In the genomic region with DNA sequence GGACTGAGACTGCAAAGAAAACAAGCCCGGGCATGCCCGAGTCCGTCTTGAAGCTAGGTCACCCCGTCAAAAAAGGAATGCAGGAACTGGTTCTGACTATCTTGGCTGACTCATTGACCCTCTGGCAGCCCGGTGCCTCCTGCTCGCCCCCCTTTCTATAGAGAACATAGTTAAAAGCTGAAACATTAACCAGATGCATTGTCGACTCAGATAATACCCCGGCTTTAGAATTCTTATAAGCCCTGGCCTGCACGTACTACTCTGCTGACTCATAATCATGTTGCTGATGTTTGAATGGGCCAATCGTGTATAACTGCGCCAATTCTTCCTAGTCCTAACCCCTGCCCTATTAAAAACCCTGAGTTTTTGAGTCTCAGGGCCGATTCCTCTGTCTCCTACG, we compare ENCODE assay signal across 15 mouse cellular contexts. TPM values are rescaled to one million over a fixed set of nuclear protein-coding genes. Genes with fewer than 3 reads are reported as not detected.
DNase-seq lines count a peak whose midpoint lies in the region; ATAC-seq and TF ChIP-seq lines count a peak whose summit lies in the region.
"Not testable (repeated sequence)": the region's sequence is repeated elsewhere in the genome, so short reads cannot be mapped to it uniquely, and the experiment has no call there.
"Had no signal": no experiment of that assay in that cellular context is flagged by ENCODE, and none has a peak within 500 bp of the region (broad histone marks: within the 10 kb centered on the region; RNA-seq: fewer than 3 reads in every experiment).

No protein-coding gene starts in this region.

- H3K4me1 ChIP-seq in ES-Bruce4 (ENCODE audit: control insufficient read depth, insufficient read depth, low read length); heart, embryonic 12.5 days (replicated peaks); heart, embryonic 16.5 days (ENCODE audit: control insufficient read depth, insufficient read depth, low read length); intestine, embryonic 15.5 days (replicated peaks); stomach, embryonic 16.5 days (ENCODE audit: control insufficient read depth, insufficient read depth, low read length): not testable (repeated sequence)

- H3K27ac ChIP-seq in ES-Bruce4 (ENCODE audit: insufficient read depth, low read length): peak overlapping the region; percentile 53
- H3K27ac ChIP-seq in heart, embryonic 12.5 days (ENCODE audit: poor library complexity, severe bottlenecking); intestine, embryonic 15.5 days: not testable (repeated sequence)
- H3K27ac ChIP-seq in heart, embryonic 16.5 days (ENCODE audit: low read length): peak overlapping the region; percentile 77
- H3K27ac ChIP-seq in stomach, embryonic 16.5 days (ENCODE audit: low read length): peak overlapping the region; percentile 88

- H3K4me2 ChIP-seq in heart, embryonic 12.5 days; intestine, embryonic 15.5 days (replicated peaks); stomach, embryonic 16.5 days (ENCODE audit: low read depth, low read length): not testable (repeated sequence)
- H3K4me2 ChIP-seq in heart, embryonic 16.5 days (ENCODE audit: low read depth, low read length): peak overlapping the region; percentile 33

- 34% methylated on average over 13 of the region's 13 CpGs for WGBS in heart, embryonic 12.5 days
- 30% methylated on average over 13 of the region's 13 CpGs for WGBS in heart, embryonic 16.5 days
- 55% methylated on average over 13 of the region's 13 CpGs for WGBS in intestine, embryonic 15.5 days
- 54% methylated on average over 13 of the region's 13 CpGs for WGBS in stomach, embryonic 16.5 days

- TF ChIP-seq POLR2A in ES-Bruce4 (IDR thresholded peaks at IDR 0.05; ENCODE audit: insufficient read depth, low read length): not testable (repeated sequence)

- not testable (repeated sequence) for H3K4me3 ChIP-seq in ES-Bruce4 (ENCODE audit: low read depth, low read length); heart, embryonic 12.5 days; heart, embryonic 16.5 days (ENCODE audit: low read length); intestine, embryonic 15.5 days (replicated peaks); stomach, embryonic 16.5 days (replicated peaks; ENCODE audit: low read length)

- TF ChIP-seq EP300 in ES-Bruce4 (IDR thresholded peaks at IDR 0.05; ENCODE audit: insufficient read depth, low read depth, low read length): not testable (repeated sequence)

- ATAC-seq in heart, embryonic 12.5 days (ENCODE audit: insufficient number of reproducible peaks, low FRiP score): peak; percentile 72
- peak; percentile 82; the same call in 1 of the 2 replicates for ATAC-seq in heart, embryonic 16.5 days (replicated peaks; ENCODE audit: extremely low read depth, insufficient read depth, low FRiP score)
- peak; percentile 45; the same call in 1 of the 2 replicates for ATAC-seq in intestine, embryonic 15.5 days
- ATAC-seq in stomach, embryonic 16.5 days (ENCODE audit: insufficient read depth, low FRiP score): peak; percentile 78

- TF ChIP-seq CTCF in ES-Bruce4 (IDR thresholded peaks at IDR 0.05; ENCODE audit: low read depth, low read length): not testable (repeated sequence)

- peaks cover 11% of the 10 kb centered on the region for H3K9me3 ChIP-seq in ES-Bruce4 (replicated peaks; ENCODE audit: control insufficient read depth, insufficient read depth, low read length, poor library complexity, severe bottlenecking)
- not testable (repeated sequence) for H3K9me3 ChIP-seq in heart, embryonic 12.5 days (replicated peaks); heart, embryonic 16.5 days (replicated peaks; ENCODE audit: control insufficient read depth, low read length); intestine, embryonic 15.5 days; stomach, embryonic 16.5 days (replicated peaks; ENCODE audit: control insufficient read depth, low read length)

- not testable (repeated sequence) for H3K36me3 ChIP-seq in ES-Bruce4 (ENCODE audit: control insufficient read depth, insufficient read depth, low read length, poor library complexity, severe bottlenecking); heart, embryonic 12.5 days; heart, embryonic 16.5 days (ENCODE audit: control insufficient read depth, insufficient read depth); intestine, embryonic 15.5 days; stomach, embryonic 16.5 days (ENCODE audit: control insufficient read depth, insufficient read depth, low read length)

- DNase-seq in R1 (ENCODE audit: low read depth, low spot score): peak; percentile 23
- peak; percentile 12 for DNase-seq in kidney, postnatal 10 days
- peak; percentile 12 for DNase-seq in urinary bladder, postnatal 25 days (ENCODE audit: low spot score)

- H3K9ac ChIP-seq in ES-Bruce4 (ENCODE audit: low read depth, poor library complexity, severe bottlenecking); heart, embryonic 12.5 days; heart, embryonic 16.5 days (ENCODE audit: low read length); intestine, embryonic 15.5 days; stomach, embryonic 16.5 days (ENCODE audit: low read length): not testable (repeated sequence)

- not testable (repeated sequence) for H3K27me3 ChIP-seq in ES-Bruce4 (ENCODE audit: control insufficient read depth, insufficient read depth, low read length, poor library complexity, severe bottlenecking); heart, embryonic 12.5 days (replicated peaks); heart, embryonic 16.5 days (ENCODE audit: control insufficient read depth, insufficient read depth, low read length); intestine, embryonic 15.5 days (replicated peaks); stomach, embryonic 16.5 days (ENCODE audit: control insufficient read depth, insufficient read depth, low read length)

RNA-seq across cellular contexts. Expression of gene Ugt2b34, which starts 50.2 kb away (rescaled TPM):
- polyA plus RNA-seq in ES-Bruce4 (2011; ENCODE audit: insufficient read depth, insufficient read length, low read depth, missing spikeins): not detected in 2 replicates
- polyA plus RNA-seq in heart, embryonic 12.5 days (2016; fragmentation: Nextera tagmentation; extraction: Ambion mirVana): 0.10 and 0.46 TPM in 2 replicates
- polyA plus RNA-seq in heart, embryonic 16.5 days (2015; fragmentation: Nextera tagmentation; extraction: Ambion mirVana): 0.12 and 0.34 TPM in 2 replicates
- polyA plus RNA-seq in intestine, embryonic 15.5 days (2015; fragmentation: Nextera tagmentation; extraction: Ambion mirVana): 142 TPM in 2 replicates
- polyA plus RNA-seq in stomach, embryonic 16.5 days (2015; fragmentation: Nextera tagmentation; extraction: Ambion mirVana): 77.0 and 80.9 TPM in 2 replicates
- polyA plus RNA-seq: CD4-positive, CD25-positive, alpha-beta regulatory T cell, adult 4 months; embryonic facial prominence, embryonic 11.5 days; erythroblast, embryonic 14.5 days; forebrain, embryonic 10.5 days; forebrain, embryonic 14.5 days; hindbrain, embryonic 13.5 days; hindbrain, postnatal 0 days had no signal

RNA-seq across cellular contexts. Expression of gene Ythdc1, which starts 52.5 kb away (rescaled TPM):
- polyA plus RNA-seq in ES-Bruce4 (2011; ENCODE audit: insufficient read depth, insufficient read length, low read depth, missing spikeins): 105 and 112 TPM in 2 replicates
- polyA plus RNA-seq in heart, embryonic 12.5 days (2016; fragmentation: Nextera tagmentation; extraction: Ambion mirVana): 29.5 and 30.1 TPM in 2 replicates
- polyA plus RNA-seq in heart, embryonic 16.5 days (2015; fragmentation: Nextera tagmentation; extraction: Ambion mirVana): 25.2 and 25.5 TPM in 2 replicates
- polyA plus RNA-seq in intestine, embryonic 15.5 days (2015; fragmentation: Nextera tagmentation; extraction: Ambion mirVana): 31.5 and 35.2 TPM in 2 replicates
- 29.9 and 34.6 TPM in 2 replicates for polyA plus RNA-seq in stomach, embryonic 16.5 days (2015; fragmentation: Nextera tagmentation; extraction: Ambion mirVana)

Comparison
In these comparisons a context has a peak if more than half of its experiments do, and no peak if none do; other contexts are left out.
1. RNA of gene Ugt2b34, which starts 50.2 kb away (polyA plus RNA-seq): 142 TPM in intestine, embryonic 15.5 days and 77.0 to 80.9 TPM in stomach, embryonic 16.5 days; 0.10 to 0.46 TPM in heart, embryonic 12.5 days, 0.12 to 0.34 TPM in heart, embryonic 16.5 days and not detected in ES-Bruce4; every median in the first group is over 10 times any median in the second.
2. Peak in every context shown above with its lines, with median percentiles within 50 percentile points of each other: DNase-seq and ATAC-seq.